Mouse (Mus musculus): ENCODE data around the gene Snrnp70. TPM values are rescaled to one million over a fixed set of nuclear protein-coding genes. Genes with fewer than 3 reads are reported as not detected.
A peak's percentile ranks its signal among the peaks of the same experiment; 100 is the strongest.
"Not testable (repeated sequence)": the region's sequence is repeated elsewhere in the genome, so short reads cannot be mapped to it uniquely, and the experiment has no call there.

Gene Snrnp70
- polyA plus RNA-seq, 1 experiment from 2014 or later, result 202 TPM

GRCm38 (mm10) chr7:45360404-45361125 lies 35.0 kb downstream of the Snrnp70 start:
- Histone ChIP-seq H3K4me1 (peaks cover 38% of the 10 kb centered on the region), H3K4me3 (peak overlapping the region; percentile 41; the same call in 1 of the 2 replicates), H3K9ac (no peak overlapping the region), H3K27ac (no peak overlapping the region), H3K4me2 (peak overlapping the region; percentile 60), H3K27me3 (replicated peaks) (no peaks in the 10 kb centered on the region; the same call in 1 of the 2 replicates), H3K36me3 (replicated peaks) (peaks cover 21% of the 10 kb centered on the region; the same call in 1 of the 2 replicates), H3K9me3 (no peaks in the 10 kb centered on the region)
- WGBS, result 51% methylated on average over 18 of the region's 18 CpGs
- peak; percentile 21 for ATAC-seq (replicated peaks)

GRCm38 (mm10) chr7:45359081-45359480 lies 36.5 kb downstream of the Snrnp70 start:
- H3K4me2 ChIP-seq, result not testable (repeated sequence)

GRCm38 (mm10) chr7:45356087-45356486 lies 39.5 kb downstream of the Snrnp70 start:
- no peak overlapping the region for H3K27ac ChIP-seq
- no peaks in the 10 kb centered on the region for H3K9me3 ChIP-seq
- peaks cover 44% of the 10 kb centered on the region for H3K36me3 ChIP-seq (replicated peaks)
- ATAC-seq (replicated peaks), result no peak
- 60% methylated on average over 13 of the region's 13 CpGs for WGBS
- no peak overlapping the region for H3K4me3 ChIP-seq
- no peak overlapping the region for H3K4me2 ChIP-seq
- no peaks in the 10 kb centered on the region for H3K27me3 ChIP-seq (replicated peaks)
- no peak overlapping the region for H3K9ac ChIP-seq
- H3K4me1 ChIP-seq, result peaks cover 2% of the 10 kb centered on the region; the same call in 1 of the 2 replicates

More at GRCm38 (mm10) chr7:45359081-45359480, 36.5 kb downstream of the Snrnp70 start:
- WGBS, result 62% methylated on average over 10 of the region's 11 CpGs
- not testable (repeated sequence) for H3K4me3 ChIP-seq; ATAC-seq (replicated peaks); H3K9me3 ChIP-seq; H3K9ac ChIP-seq; H3K27me3 ChIP-seq (replicated peaks); H3K27ac ChIP-seq
- peaks cover 27% of the 10 kb centered on the region for H3K4me1 ChIP-seq
- peaks cover 26% of the 10 kb centered on the region for H3K36me3 ChIP-seq (replicated peaks)

- no peak overlapping the region for H3K4me2 ChIP-seq
- H3K9me3 ChIP-seq, result no peaks in the 10 kb centered on the region
- no peak for ATAC-seq (replicated peaks)
- H3K27ac ChIP-seq, result no peak overlapping the region
- no peak overlapping the region for H3K4me3 ChIP-seq
- peaks cover 46% of the 10 kb centered on the region for H3K36me3 ChIP-seq (replicated peaks)
- no peaks in the 10 kb centered on the region for H3K4me1 ChIP-seq
- no peaks in the 10 kb centered on the region for H3K27me3 ChIP-seq (replicated peaks)
- WGBS, result 79% methylated on average over 15 of the region's 15 CpGs
- no peak overlapping the region for H3K9ac ChIP-seq
Measured at GRCm38 (mm10) chr7:45355318-45356020, 40.1 kb downstream of the Snrnp70 start.

- Histone ChIP-seq H3K27me3 (replicated peaks) (no peaks in the 10 kb centered on the region), H3K4me3 (no peak overlapping the region), H3K27ac (no peak overlapping the region), H3K9ac (no peak overlapping the region), H3K36me3 (replicated peaks) (peaks cover 64% of the 10 kb centered on the region), H3K9me3 (no peaks in the 10 kb centered on the region), H3K4me1 (no peaks in the 10 kb centered on the region), H3K4me2 (no peak overlapping the region)
- WGBS, result 33% methylated on average over 5 of the region's 5 CpGs
- ATAC-seq (replicated peaks), result no peak
Measured at GRCm38 (mm10) chr7:45353041-45353440, 42.5 kb downstream of the Snrnp70 start.

GRCm38 (mm10) chr7:45346905-45347304 lies 48.6 kb downstream of the Snrnp70 start:
- Histone ChIP-seq H3K27ac (no peak overlapping the region), H3K9me3 (no peaks in the 10 kb centered on the region), H3K36me3 (replicated peaks) (peaks cover 61% of the 10 kb centered on the region), H3K9ac (no peak overlapping the region), H3K27me3 (replicated peaks) (no peaks in the 10 kb centered on the region; the same call in 1 of the 2 replicates), H3K4me2 (no peak overlapping the region), H3K4me1 (no peaks in the 10 kb centered on the region), H3K4me3 (no peak overlapping the region)
- no peak for ATAC-seq (replicated peaks)
- 78% methylated on average over 13 of the region's 13 CpGs for WGBS

GRCm38 (mm10) chr7:45343543-45343942 lies 52.0 kb downstream of the Snrnp70 start:
- Histone ChIP-seq H3K4me1 (peaks cover 28% of the 10 kb centered on the region), H3K27me3 (replicated peaks) (peaks cover 5% of the 10 kb centered on the region), H3K4me3 (no peak overlapping the region), H3K9ac (no peak overlapping the region), H3K9me3 (no peaks in the 10 kb centered on the region), H3K27ac (no peak overlapping the region), H3K4me2 (no peak overlapping the region), H3K36me3 (replicated peaks) (peaks cover 36% of the 10 kb centered on the region)
- WGBS, result 34% methylated on average over 13 of the region's 13 CpGs
- no peak for ATAC-seq (replicated peaks)

GRCm38 (mm10) chr7:45342081-45342480 lies 53.5 kb downstream of the Snrnp70 start:
- Histone ChIP-seq H3K9ac (no peak overlapping the region), H3K36me3 (replicated peaks) (peaks cover 22% of the 10 kb centered on the region), H3K27me3 (replicated peaks) (peaks cover 5% of the 10 kb centered on the region), H3K9me3 (no peaks in the 10 kb centered on the region), H3K4me1 (peaks cover 34% of the 10 kb centered on the region), H3K4me2 (no peak overlapping the region), H3K27ac (no peak overlapping the region), H3K4me3 (no peak overlapping the region)
- no peak for ATAC-seq (replicated peaks)
- 92% methylated on average over 11 of the region's 11 CpGs for WGBS

GRCm38 (mm10) chr7:45341303-45341702 lies 54.2 kb downstream of the Snrnp70 start:
- peaks cover 9% of the 10 kb centered on the region for H3K27me3 ChIP-seq (replicated peaks)
- H3K4me3 ChIP-seq, result no peak overlapping the region
- H3K9me3 ChIP-seq, result no peaks in the 10 kb centered on the region
- no peak overlapping the region for H3K9ac ChIP-seq
- H3K36me3 ChIP-seq (replicated peaks), result peaks cover 14% of the 10 kb centered on the region
- 7% methylated on average over 8 of the region's 8 CpGs for WGBS
- peaks cover 34% of the 10 kb centered on the region for H3K4me1 ChIP-seq
- peak overlapping the region; percentile 54; the same call in 1 of the 2 replicates for H3K4me2 ChIP-seq
- ATAC-seq (replicated peaks), result no peak
- H3K27ac ChIP-seq, result no peak overlapping the region

GRCm38 (mm10) chr7:45340669-45341068 lies 54.9 kb downstream of the Snrnp70 start:
- no peak overlapping the region for H3K27ac ChIP-seq
- H3K9ac ChIP-seq, result no peak overlapping the region
- peaks cover 9% of the 10 kb centered on the region for H3K27me3 ChIP-seq (replicated peaks)
- peaks cover 8% of the 10 kb centered on the region for H3K36me3 ChIP-seq (replicated peaks)
- H3K4me1 ChIP-seq, result peaks cover 34% of the 10 kb centered on the region
- WGBS, result 12% methylated on average over 11 of the region's 11 CpGs
- H3K9me3 ChIP-seq, result no peaks in the 10 kb centered on the region
- H3K4me2 ChIP-seq, result peak overlapping the region; percentile 54
- peak overlapping the region; percentile 37; the same call in 1 of the 2 replicates for H3K4me3 ChIP-seq
- ATAC-seq (replicated peaks), result no peak

GRCm38 (mm10) chr7:45340066-45340442 lies 55.5 kb downstream of the Snrnp70 start:
- Histone ChIP-seq H3K27ac (0 out of 2 replicates have a peak overlapping the region, but pooled peaks have one; percentile 47), H3K36me3 (replicated peaks) (0 out of 2 replicates have a peak, but pooled peaks cover 3% of the 10 kb centered on the region), H3K27me3 (replicated peaks) (peaks cover 9% of the 10 kb centered on the region), H3K4me2 (peak overlapping the region; percentile 54), H3K4me1 (peaks cover 34% of the 10 kb centered on the region), H3K9ac (peak overlapping the region; percentile 28), H3K9me3 (no peaks in the 10 kb centered on the region), H3K4me3 (peak overlapping the region; percentile 37)
- WGBS, result 3% methylated on average over 11 of the region's 11 CpGs
- ATAC-seq (replicated peaks), result peak; percentile 1; the same call in 1 of the 2 replicates

GRCm38 (mm10) chr7:45339410-45340065 lies 56.0 kb downstream of the Snrnp70 start:
- peak overlapping the region; percentile 28 for H3K9ac ChIP-seq
- H3K36me3 ChIP-seq (replicated peaks), result no peaks in the 10 kb centered on the region
- peak overlapping the region; percentile 54 for H3K4me2 ChIP-seq
- H3K27me3 ChIP-seq (replicated peaks), result peaks cover 9% of the 10 kb centered on the region
- ATAC-seq (replicated peaks), result peak; percentile 77
- WGBS, result 3% methylated on average over 39 of the region's 39 CpGs
- peak overlapping the region; percentile 37 for H3K4me3 ChIP-seq
- H3K9me3 ChIP-seq, result no peaks in the 10 kb centered on the region
- H3K4me1 ChIP-seq, result peaks cover 34% of the 10 kb centered on the region
- peak overlapping the region; percentile 47 for H3K27ac ChIP-seq

Measured in midbrain, embryonic 15.5 days (tissue).